Mouse (Mus musculus): ENCODE results near the gene Chrm3.
A peak's percentile ranks its signal among the peaks of the same experiment; 100 is the strongest.
"Not testable (repeated sequence)": the region's sequence is repeated elsewhere in the genome, so short reads cannot be mapped to it uniquely, and the experiment has no call there.

Gene Chrm3

GRCm38 (mm10) chr13:9895045-9895625 lies 465.5 kb downstream of the Chrm3 start:
- ATAC-seq (ENCODE audit: low TSS enrichment) = no peak

- peak; percentile 13; the same call in 1 of the 2 replicates for ATAC-seq (ENCODE audit: low TSS enrichment)
Observed at GRCm38 (mm10) chr13:9891088-9891487, 469.6 kb downstream of the Chrm3 start.

- ATAC-seq (ENCODE audit: low TSS enrichment) = peak; percentile 81
Observed at GRCm38 (mm10) chr13:9890460-9890859, 470.2 kb downstream of the Chrm3 start.

GRCm38 (mm10) chr13:9889954-9890353 lies 470.7 kb downstream of the Chrm3 start:
- no peak for ATAC-seq (ENCODE audit: low TSS enrichment)

- no peak for ATAC-seq (ENCODE audit: low TSS enrichment)
Observed at GRCm38 (mm10) chr13:9888284-9888683, 472.4 kb downstream of the Chrm3 start.

GRCm38 (mm10) chr13:9887261-9887660 lies 473.4 kb downstream of the Chrm3 start:
- ATAC-seq (ENCODE audit: low TSS enrichment) = no peak

DNA sequence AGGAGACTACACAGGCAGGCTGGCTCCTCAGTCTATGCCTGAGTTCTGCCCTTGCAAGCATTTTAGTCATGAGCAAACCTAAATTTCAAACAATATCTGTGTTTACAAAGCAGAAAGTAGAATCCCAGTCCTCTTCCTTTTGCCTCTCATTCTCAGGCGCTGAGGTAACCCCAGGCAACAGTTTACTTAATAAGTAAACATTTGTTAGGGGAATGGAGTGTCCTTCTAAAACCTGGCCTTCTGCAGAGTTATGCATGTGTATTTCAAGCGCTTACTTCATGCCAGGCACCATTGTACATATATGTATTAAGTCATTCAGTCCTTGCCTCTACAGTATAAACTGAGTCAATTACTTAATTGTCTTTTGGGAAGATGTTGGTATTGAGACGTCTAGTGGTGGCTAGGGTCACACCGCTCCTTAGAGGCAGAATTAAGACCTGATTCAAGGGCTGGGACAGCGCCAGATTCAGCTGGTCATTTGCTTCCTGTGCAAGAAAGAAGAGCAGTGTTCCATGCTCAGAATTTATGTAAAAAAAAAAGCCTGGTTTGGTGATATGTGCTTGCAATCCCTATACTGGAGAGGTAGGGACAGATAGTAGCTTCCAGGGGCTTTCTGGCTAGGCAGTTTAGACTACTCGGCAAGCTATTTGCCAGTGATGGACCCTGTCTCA lies 474.0 kb downstream of the Chrm3 start:
- ATAC-seq (ENCODE audit: low TSS enrichment) = no peak

- ATAC-seq (ENCODE audit: low TSS enrichment) = peak; percentile 97
Observed at GRCm38 (mm10) chr13:9882362-9883282, 478.0 kb downstream of the Chrm3 start.

DNA sequence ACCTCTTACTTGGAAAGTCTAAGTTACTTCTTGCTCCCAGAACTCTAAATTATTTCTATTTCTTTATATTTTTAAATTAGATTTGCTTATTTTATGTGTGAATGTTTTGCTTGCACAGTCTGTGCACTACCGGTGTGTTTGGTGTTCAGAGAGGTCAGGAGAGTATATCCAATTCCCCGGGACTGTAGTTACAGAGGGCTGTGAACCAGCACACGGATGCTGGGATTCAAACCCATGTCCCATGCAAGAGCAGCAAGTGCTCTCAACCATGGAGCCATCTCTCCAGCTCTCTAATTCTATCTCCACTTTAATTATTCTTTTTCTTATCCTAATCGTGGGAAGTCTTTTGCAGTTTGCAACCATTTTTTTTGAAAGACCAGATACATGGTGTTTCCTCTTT lies 478.7 kb downstream of the Chrm3 start:
- no peak for ATAC-seq (ENCODE audit: low TSS enrichment)

DNA sequence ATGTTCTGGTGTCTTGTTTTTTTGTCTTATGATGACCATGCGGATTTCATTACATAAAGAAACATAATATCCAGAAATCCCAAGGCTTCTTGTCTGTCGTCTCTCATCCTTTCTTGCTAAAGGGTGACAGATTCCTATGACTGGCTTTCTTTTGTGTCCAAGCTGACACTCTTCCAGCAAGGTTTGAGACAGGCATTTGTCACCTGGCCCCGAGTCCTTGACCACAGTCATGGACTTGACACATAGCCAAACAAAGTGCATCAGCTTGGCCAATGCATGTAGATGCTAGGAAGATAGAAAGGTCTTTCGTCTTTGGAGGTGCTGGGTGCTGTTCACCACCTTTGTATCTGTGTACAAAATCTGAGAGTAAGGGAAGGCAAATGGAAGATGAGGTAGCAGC lies 480.2 kb downstream of the Chrm3 start:
- ATAC-seq (ENCODE audit: low TSS enrichment) = no peak

- ATAC-seq (ENCODE audit: low TSS enrichment) = no peak
Observed at GRCm38 (mm10) chr13:9878596-9879010, 482.0 kb downstream of the Chrm3 start.

DNA sequence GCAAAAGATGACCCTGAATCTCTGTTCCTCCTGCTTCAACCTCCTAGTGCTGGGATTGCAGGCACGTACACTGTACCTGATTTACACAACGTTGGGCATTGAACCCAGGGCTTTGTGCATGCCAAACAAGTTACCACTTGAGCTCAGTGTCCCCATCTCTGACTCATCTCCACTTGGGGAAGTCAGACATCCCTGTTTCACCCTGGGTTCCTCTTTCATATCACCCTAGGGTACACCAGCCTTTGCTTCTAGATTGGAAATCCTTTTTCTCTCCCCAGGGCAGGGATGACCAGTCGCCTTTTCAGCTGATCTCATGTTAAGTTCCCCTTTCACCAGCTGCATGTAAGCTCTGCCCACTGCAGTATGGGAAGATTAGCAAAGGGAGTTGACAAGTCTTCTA lies 487.3 kb downstream of the Chrm3 start:
- no peak for ATAC-seq (ENCODE audit: low TSS enrichment)

GRCm38 (mm10) chr13:9866161-9866560 lies 494.5 kb downstream of the Chrm3 start:
- no peak for ATAC-seq (ENCODE audit: low TSS enrichment)

DNA sequence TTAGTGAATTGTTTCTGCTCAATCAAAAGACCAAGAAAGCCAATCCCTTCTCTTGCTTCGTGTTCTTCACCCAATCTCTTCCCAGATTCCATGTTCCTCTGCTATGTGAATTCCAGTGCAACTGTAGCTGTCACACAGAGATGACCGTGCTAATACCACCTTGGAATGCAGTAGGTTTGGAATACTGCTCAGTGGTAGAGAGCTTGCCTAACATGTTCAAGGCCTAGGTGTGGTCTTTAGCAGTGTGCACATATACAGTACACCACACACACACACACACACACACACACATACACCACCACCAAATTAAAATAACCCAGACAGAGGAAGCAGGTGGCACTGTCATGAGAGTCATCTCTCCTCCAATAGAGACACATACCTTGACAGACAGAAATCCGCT lies 513.1 kb downstream of the Chrm3 start:
- no peak for ATAC-seq (ENCODE audit: low TSS enrichment)

DNA sequence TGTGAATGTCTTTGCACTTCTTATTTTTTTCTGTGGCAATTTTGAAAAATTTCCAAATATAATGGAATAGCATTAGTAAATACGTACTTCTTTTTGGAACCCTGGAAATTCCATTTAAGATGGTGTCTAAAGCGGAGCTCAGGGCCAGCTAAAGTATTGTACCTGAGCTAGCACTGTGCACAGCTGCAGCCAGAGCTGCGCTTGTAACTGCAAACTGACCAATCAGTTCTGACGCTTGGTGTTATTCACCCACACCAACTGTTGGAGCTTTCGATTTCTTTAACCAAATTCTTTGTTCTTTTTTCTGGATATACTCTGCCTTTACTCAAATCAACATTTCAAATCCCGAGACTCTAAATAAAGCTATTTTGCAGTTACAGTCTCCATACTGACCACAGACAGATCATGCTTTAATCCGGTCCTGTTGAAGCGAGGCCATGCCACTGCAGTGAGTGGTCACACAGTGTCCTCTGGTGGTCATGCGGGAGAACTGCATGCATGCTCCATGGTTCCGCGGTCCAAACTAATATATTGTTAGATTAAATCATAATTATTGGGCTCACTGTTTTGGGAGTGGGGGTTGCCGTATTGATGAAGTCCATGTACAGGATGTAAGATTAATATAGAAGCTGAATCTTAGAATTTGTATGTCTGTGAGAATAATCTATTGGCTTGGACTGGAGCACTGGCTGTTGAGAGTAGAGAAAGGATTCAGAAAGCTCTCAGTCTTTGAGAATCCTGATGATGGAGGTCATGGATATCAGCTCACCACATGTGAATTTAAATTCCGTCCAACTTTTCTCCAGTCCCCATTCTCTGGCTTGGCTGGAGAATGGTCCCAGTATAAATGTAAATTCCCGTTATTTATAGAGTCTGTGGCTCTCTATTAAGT lies 513.9 kb downstream of the Chrm3 start:
- ATAC-seq (ENCODE audit: low TSS enrichment) = peak; percentile 93

- not testable (repeated sequence) for ATAC-seq (ENCODE audit: low TSS enrichment)
Observed at GRCm38 (mm10) chr13:9834146-9834679, 526.4 kb downstream of the Chrm3 start.

DNA sequence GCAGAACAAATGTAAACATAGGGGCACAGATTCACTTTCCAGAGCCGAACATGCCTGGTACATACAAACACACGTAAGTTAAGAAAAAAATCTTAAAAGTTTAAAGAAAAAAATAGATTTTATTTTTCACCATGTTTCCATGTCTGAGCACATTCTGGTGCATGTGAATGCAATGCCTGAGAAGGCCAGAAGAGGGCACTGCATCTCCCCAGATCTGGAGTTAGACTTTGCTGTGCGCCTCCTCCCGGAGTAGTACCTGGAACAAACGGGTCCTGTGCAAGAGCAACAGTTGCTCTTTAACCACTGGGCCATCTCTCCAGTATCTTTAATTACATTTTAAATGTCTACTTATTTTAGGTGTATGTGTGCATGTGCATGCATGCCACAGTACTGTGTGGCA lies 534.4 kb downstream of the Chrm3 start:
- ATAC-seq (ENCODE audit: low TSS enrichment) = no peak

Measured in frontal cortex, adult (tissue).